Mouse (Mus musculus): ENCODE measurements around the gene Slc20a1. TPM values are rescaled to one million over a fixed set of nuclear protein-coding genes. Genes with fewer than 3 reads are reported as not detected.

The Slc20a1 gene
- polyA plus RNA-seq, 1 experiment = 159 TPM

DNA sequence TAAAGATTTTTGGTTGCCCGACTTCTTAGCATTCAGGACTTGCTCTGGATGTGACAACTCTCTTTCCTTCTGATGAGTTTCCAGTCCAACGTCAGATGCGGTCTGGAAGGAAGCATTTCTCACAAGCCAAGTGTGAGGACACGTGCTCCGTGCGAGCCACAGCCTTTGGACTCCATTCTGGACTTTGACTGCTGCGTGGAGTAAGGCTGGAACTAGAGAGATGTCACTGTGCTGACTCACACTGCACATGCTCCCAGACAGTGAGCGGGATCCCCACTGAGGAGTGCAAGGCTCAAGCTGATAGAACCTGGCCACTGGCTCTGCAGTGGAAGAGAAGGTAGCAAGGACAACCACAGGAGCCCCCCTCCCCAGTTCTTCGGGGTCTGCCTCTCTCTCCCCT, 33.9 kb downstream of the Slc20a1 start:
- no peak overlapping the region for H3K4me3 ChIP-seq (replicated peaks; ENCODE audit: insufficient read depth, low read depth, low read length)
- no peak for TF ChIP-seq POLR2A (IDR thresholded peaks at IDR 0.05; ENCODE audit: borderline replicate concordance, insufficient read depth, low read length)
- TF ChIP-seq CTCF (IDR thresholded peaks at IDR 0.05; ENCODE audit: borderline replicate concordance, insufficient read depth, low read depth, low read length) = no peak
- H3K27ac ChIP-seq (ENCODE audit: insufficient read depth, low read length) = no peak overlapping the region
- H3K27me3 ChIP-seq (ENCODE audit: control insufficient read depth, insufficient read depth, low read length) = no peaks in the 10 kb centered on the region
- H3K4me1 ChIP-seq (ENCODE audit: control insufficient read depth, insufficient read depth, low read length) = peaks cover 10% of the 10 kb centered on the region; the same call in 1 of the 2 replicates
- DNase-seq = peak in 1 of 2 experiments; percentile 34
- 30% methylated on average over 9 of the region's 9 CpGs for WGBS

DNA sequence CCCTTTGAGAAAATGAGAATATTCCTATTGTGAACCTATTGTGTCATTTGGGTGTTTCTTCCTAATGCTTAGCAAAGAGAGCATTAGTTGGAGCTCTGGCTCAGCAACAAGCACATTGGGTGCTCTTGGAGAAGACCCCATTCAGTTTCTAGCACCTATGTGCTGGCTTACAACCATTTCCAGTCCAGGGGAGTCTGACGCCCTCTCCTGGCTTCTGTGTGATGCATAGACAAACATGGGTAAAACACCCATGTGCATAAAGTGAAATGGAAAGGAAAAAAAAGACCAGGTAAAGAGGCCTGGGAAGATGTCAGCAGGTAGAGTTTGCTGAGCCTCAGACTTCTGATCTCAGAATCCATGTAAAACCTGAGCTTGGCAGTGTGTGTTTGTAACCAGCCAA, 34.7 kb downstream of the Slc20a1 start:
- Histone ChIP-seq H3K4me3 (replicated peaks; ENCODE audit: insufficient read depth, low read depth, low read length) (no peak overlapping the region), H3K4me1 (ENCODE audit: control insufficient read depth, insufficient read depth, low read length) (peaks cover 10% of the 10 kb centered on the region; the same call in 1 of the 2 replicates), H3K27me3 (ENCODE audit: control insufficient read depth, insufficient read depth, low read length) (no peaks in the 10 kb centered on the region), H3K27ac (ENCODE audit: insufficient read depth, low read length) (no peak overlapping the region)
- WGBS = 76% methylated on average over 1 of the region's 1 CpGs
- DNase-seq = no peak
- TF ChIP-seq CTCF (IDR thresholded peaks at IDR 0.05; ENCODE audit: borderline replicate concordance, insufficient read depth, low read depth, low read length) (no peak), POLR2A (IDR thresholded peaks at IDR 0.05; ENCODE audit: borderline replicate concordance, insufficient read depth, low read length) (no peak)

- Histone ChIP-seq H3K27ac (ENCODE audit: insufficient read depth, low read length) (no peak overlapping the region), H3K4me1 (ENCODE audit: control insufficient read depth, insufficient read depth, low read length) (peaks cover 10% of the 10 kb centered on the region; the same call in 1 of the 2 replicates), H3K27me3 (ENCODE audit: control insufficient read depth, insufficient read depth, low read length) (no peaks in the 10 kb centered on the region), H3K4me3 (replicated peaks; ENCODE audit: insufficient read depth, low read depth, low read length) (no peak overlapping the region)
- DNase-seq = no peak
- 63% methylated on average over 9 of the region's 9 CpGs for WGBS
- TF ChIP-seq POLR2A (IDR thresholded peaks at IDR 0.05; ENCODE audit: borderline replicate concordance, insufficient read depth, low read length) (no peak), CTCF (IDR thresholded peaks at IDR 0.05; ENCODE audit: borderline replicate concordance, insufficient read depth, low read depth, low read length) (no peak)
These were observed 35.4 kb downstream of the Slc20a1 start for GRCm38 (mm10) chr2:129233803-129234477.

GRCm38 (mm10) chr2:129234731-129235130, 36.2 kb downstream of the Slc20a1 start:
- no peak overlapping the region for H3K27ac ChIP-seq (ENCODE audit: insufficient read depth, low read length)
- WGBS = 87% methylated on average over 2 of the region's 2 CpGs
- DNase-seq = no peak
- H3K4me1 ChIP-seq (ENCODE audit: control insufficient read depth, insufficient read depth, low read length) = peaks cover 10% of the 10 kb centered on the region; the same call in 1 of the 2 replicates
- no peak for TF ChIP-seq POLR2A (IDR thresholded peaks at IDR 0.05; ENCODE audit: borderline replicate concordance, insufficient read depth, low read length)
- no peak for TF ChIP-seq CTCF (IDR thresholded peaks at IDR 0.05; ENCODE audit: borderline replicate concordance, insufficient read depth, low read depth, low read length)
- no peaks in the 10 kb centered on the region for H3K27me3 ChIP-seq (ENCODE audit: control insufficient read depth, insufficient read depth, low read length)
- H3K4me3 ChIP-seq (replicated peaks; ENCODE audit: insufficient read depth, low read depth, low read length) = no peak overlapping the region

GRCm38 (mm10) chr2:129236526-129236925, 38.0 kb downstream of the Slc20a1 start:
- no peak for TF ChIP-seq POLR2A (IDR thresholded peaks at IDR 0.05; ENCODE audit: borderline replicate concordance, insufficient read depth, low read length)
- no peak for TF ChIP-seq CTCF (IDR thresholded peaks at IDR 0.05; ENCODE audit: borderline replicate concordance, insufficient read depth, low read depth, low read length)
- H3K4me3 ChIP-seq (replicated peaks; ENCODE audit: insufficient read depth, low read depth, low read length) = no peak overlapping the region
- H3K27me3 ChIP-seq (ENCODE audit: control insufficient read depth, insufficient read depth, low read length) = no peaks in the 10 kb centered on the region
- 71% methylated on average over 4 of the region's 4 CpGs for WGBS
- no peak overlapping the region for H3K27ac ChIP-seq (ENCODE audit: insufficient read depth, low read length)
- no peak for DNase-seq
- peaks cover 10% of the 10 kb centered on the region; the same call in 1 of the 2 replicates for H3K4me1 ChIP-seq (ENCODE audit: control insufficient read depth, insufficient read depth, low read length)

GRCm38 (mm10) chr2:129240726-129241432, 42.3 kb downstream of the Slc20a1 start:
- Histone ChIP-seq H3K4me3 (replicated peaks; ENCODE audit: insufficient read depth, low read depth, low read length) (no peak overlapping the region), H3K4me1 (ENCODE audit: control insufficient read depth, insufficient read depth, low read length) (no peaks in the 10 kb centered on the region; the same call in 1 of the 2 replicates), H3K27ac (ENCODE audit: insufficient read depth, low read length) (no peak overlapping the region), H3K27me3 (ENCODE audit: control insufficient read depth, insufficient read depth, low read length) (no peaks in the 10 kb centered on the region)
- WGBS = 67% methylated on average over 9 of the region's 9 CpGs
- no peak for DNase-seq
- TF ChIP-seq CTCF (IDR thresholded peaks at IDR 0.05; ENCODE audit: borderline replicate concordance, insufficient read depth, low read depth, low read length) (no peak), POLR2A (IDR thresholded peaks at IDR 0.05; ENCODE audit: borderline replicate concordance, insufficient read depth, low read length) (no peak)

DNA sequence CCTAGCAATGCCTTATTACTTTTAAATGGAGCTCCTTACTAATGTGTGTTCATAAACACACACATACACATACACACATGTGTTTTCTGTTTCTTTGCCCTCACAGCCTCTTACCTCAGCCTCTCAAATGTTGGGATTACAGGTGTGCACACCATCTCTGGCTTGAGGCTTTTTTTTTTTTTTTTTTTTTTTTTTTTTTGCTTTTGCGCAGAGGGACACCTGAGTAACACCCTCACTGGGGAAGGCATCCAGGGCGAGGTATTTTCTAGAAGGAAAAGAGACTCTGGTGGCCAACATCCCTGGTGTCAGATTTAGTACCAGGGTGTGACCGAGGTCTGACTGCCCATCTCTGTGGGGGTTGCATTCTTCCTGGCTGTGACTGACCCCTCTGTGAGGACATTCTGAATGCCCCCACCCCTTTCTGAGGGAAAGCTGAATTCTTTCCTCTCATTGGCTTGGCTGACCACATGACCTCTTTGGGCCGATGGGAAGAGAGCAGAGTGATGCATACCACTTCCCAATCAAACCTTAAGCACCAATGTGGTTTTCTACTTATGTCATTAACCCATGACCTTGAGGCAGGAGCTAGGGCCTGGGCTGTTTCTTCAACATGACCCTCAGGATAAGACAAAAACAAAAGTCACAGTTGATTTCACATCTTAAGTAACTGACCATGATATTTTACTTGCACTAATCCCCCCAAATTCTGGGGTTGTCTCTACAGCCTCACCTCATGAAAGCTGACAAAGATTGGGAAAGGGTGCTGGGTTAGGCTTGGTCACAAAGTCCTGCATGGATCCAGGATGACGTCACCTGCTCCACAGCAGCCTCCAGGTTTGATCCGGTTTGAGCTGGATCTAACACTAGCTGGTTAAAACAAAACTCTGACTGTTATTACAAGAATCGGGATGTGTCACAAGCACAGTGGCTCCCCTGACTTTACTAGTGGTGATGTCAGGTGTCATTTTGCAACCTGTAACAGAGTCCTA, 43.6 kb downstream of the Slc20a1 start:
- no peak for TF ChIP-seq CTCF (IDR thresholded peaks at IDR 0.05; ENCODE audit: borderline replicate concordance, insufficient read depth, low read depth, low read length)
- no peak for TF ChIP-seq POLR2A (IDR thresholded peaks at IDR 0.05; ENCODE audit: borderline replicate concordance, insufficient read depth, low read length)
- H3K27me3 ChIP-seq (ENCODE audit: control insufficient read depth, insufficient read depth, low read length) = no peaks in the 10 kb centered on the region
- 68% methylated on average over 7 of the region's 7 CpGs for WGBS
- no peaks in the 10 kb centered on the region; the same call in 1 of the 2 replicates for H3K4me1 ChIP-seq (ENCODE audit: control insufficient read depth, insufficient read depth, low read length)
- DNase-seq = no peak
- H3K4me3 ChIP-seq (replicated peaks; ENCODE audit: insufficient read depth, low read depth, low read length) = no peak overlapping the region
- H3K27ac ChIP-seq (ENCODE audit: insufficient read depth, low read length) = no peak overlapping the region
